Mouse (Mus musculus): Measurements from ENCODE around the gene Fbxo46.

- TF ChIP-seq CTCF (IDR thresholded peaks at IDR 0.05; ENCODE audit: low read depth): no peak
- TF ChIP-seq EP300 (IDR thresholded peaks at IDR 0.05; ENCODE audit: low read depth): no peak
Observed at GRCm38 (mm10) chr7:19179936-19180335, 60.3 kb downstream of the Fbxo46 start.
